Mouse (Mus musculus) hindbrain, postnatal 0 days (tissue): ENCODE measurements around the gene Gm7980. TPM values are rescaled to one million over a fixed set of nuclear protein-coding genes. Genes with fewer than 3 reads are reported as not detected.
"Not testable (repeated sequence)": the region's sequence is repeated elsewhere in the genome, so short reads cannot be mapped to it uniquely, and the experiment has no call there.

Experiments
- ATAC-seq: fragments of 200-750 bp; cut with Nextera tagmentation; 2 replicates; pipeline ENCODE4 v1.8.0; 2017; ENCODE audit warnings: mild to moderate bottlenecking, moderate TSS enrichment, moderate library complexity
- DNase-seq: peaks from one replicate; pipeline ENCODE4 v3.0.0-alpha.2; 2015; ENCODE audit warnings: low spot score
- H3K27ac ChIP-seq: fragments of 300-500 bp; sonication (generic); 2 replicates; pipeline ENCODE4 v1.5.1; 2014; ENCODE audit warnings: mild to moderate bottlenecking
- H3K27me3 ChIP-seq: fragments of 300-500 bp; sonication (generic); 2 replicates; pipeline ENCODE4 v1.6.1; 2014; ENCODE audit warnings: low read length, mixed read lengths; ENCODE audit not compliant: insufficient read depth
- H3K36me3 ChIP-seq: fragments of 300-500 bp; sonication (generic); 2 replicates; pipeline ENCODE4 v1.6.1; 2014; ENCODE audit warnings: low read length, mixed read lengths; ENCODE audit not compliant: insufficient read depth
- H3K4me1 ChIP-seq: fragments of 300-500 bp; sonication (generic); 2 replicates; pipeline ENCODE4 v1.6.1; 2014; ENCODE audit warnings: antibody characterized with exemption, low read length, mixed read lengths; ENCODE audit not compliant: insufficient read depth
- H3K4me2 ChIP-seq: fragments of 300-500 bp; sonication (generic); 2 replicates; pipeline ENCODE4 v1.6.1; 2014; ENCODE audit warnings: low read depth, mild to moderate bottlenecking, low read length, moderate library complexity, mixed read lengths
- H3K4me3 ChIP-seq: fragments of 300-500 bp; sonication (generic); 2 replicates; pipeline ENCODE4 v1.5.1; 2014; ENCODE audit warnings: low read length
- H3K9ac ChIP-seq: fragments of 300-500 bp; sonication (generic); replicated peaks from 2 replicates; pipeline ENCODE4 v1.6.1; 2014; ENCODE audit warnings: mild to moderate bottlenecking, low read length, moderate library complexity, mixed read lengths
- H3K9me3 ChIP-seq: fragments of 300-500 bp; sonication (generic); 2 replicates; pipeline ENCODE4 v1.6.1; 2016; ENCODE audit warnings: low read length, mixed read lengths
- WGBS: fragments of 180-500 bp; shearing (Covaris S2); extraction: QIAGEN DNeasy Blood & Tissue Kit; methylation state at CpG from one replicate; pipeline ENCODE4 v1.1.7; 2014; 5-methylcytosine and 5-hydroxymethylcytosine counted together
- polyA plus RNA-seq: library from polyadenylated mRNA; unstranded; fragments of >200 nt; fragmentation: Nextera tagmentation; extraction: Ambion mirVana; gene quantifications from 2 replicates; pipeline ENCODE4 v1.2.1, GENCODE M21; 2015
- total RNA-seq: library from RNA; depleted of rRNA; stranded (reverse); fragments of >200 nt; gene quantifications from 2 replicates; pipeline ENCODE4 v1.2.3, GENCODE M21; 2014; rRNA removed

Gm7980 gene
- not detected in 2 replicates for total RNA-seq
- not detected in 2 replicates for polyA plus RNA-seq

- not testable (repeated sequence) for H3K36me3 ChIP-seq, H3K9ac ChIP-seq, H3K9me3 ChIP-seq, DNase-seq, H3K4me2 ChIP-seq, H3K27me3 ChIP-seq, H3K4me1 ChIP-seq, H3K27ac ChIP-seq, H3K4me3 ChIP-seq, ATAC-seq
- WGBS = no CpG with 5 or more reads among the region's 2 CpGs
Observed at GRCm38 (mm10) chr14:41907190-41907589, at the start of gene Gm7980. Gene Gm7980 (minus strand): TSS chr14:41907290.

- H3K27ac ChIP-seq, H3K36me3 ChIP-seq, H3K9ac ChIP-seq, H3K4me2 ChIP-seq, H3K4me3 ChIP-seq, DNase-seq, H3K27me3 ChIP-seq, H3K9me3 ChIP-seq, ATAC-seq, H3K4me1 ChIP-seq: not testable (repeated sequence)
- 100% methylated on average over 1 of the region's 2 CpGs for WGBS
Observed at GRCm38 (mm10) chr14:41943695-41944094, 36.6 kb upstream of the Gm7980 start, which contains the start of gene 1700024B05Rik. Gene 1700024B05Rik (plus strand): TSS chr14:41943995.

GRCm38 (mm10) chr14:41924649-41925048 lies 17.6 kb upstream of the Gm7980 start, which contains the start of gene 1700049E17Rik1:
Gene 1700049E17Rik1 (plus strand): TSS chr14:41924949.
- H3K9ac ChIP-seq, H3K27me3 ChIP-seq, H3K9me3 ChIP-seq, H3K4me3 ChIP-seq, ATAC-seq, H3K4me1 ChIP-seq, H3K27ac ChIP-seq, H3K36me3 ChIP-seq, H3K4me2 ChIP-seq, DNase-seq: not testable (repeated sequence)
- WGBS = no CpG with 5 or more reads among the region's 1 CpGs

Other genes with a start within 250 kb of the Gm7980 start
- not detected in 2 replicates for gene Gm8068, start 205.4 kb downstream of the Gm7980 start, total RNA-seq
- not detected in 2 replicates for gene Gm8068, start 205.4 kb downstream of the Gm7980 start, polyA plus RNA-seq
- gene Gm7929, start 156.7 kb downstream of the Gm7980 start, total RNA-seq = not detected in 2 replicates
- not detected in 2 replicates for gene Gm7929, start 156.7 kb downstream of the Gm7980 start, polyA plus RNA-seq
- not detected in 2 replicates for gene Gm47189, start 134.8 kb downstream of the Gm7980 start, total RNA-seq
- not detected in 2 replicates for gene Gm47189, start 134.8 kb downstream of the Gm7980 start, polyA plus RNA-seq
- gene 1700049E17Rik1, start 17.7 kb upstream of the Gm7980 start, total RNA-seq = not detected in 2 replicates
- gene 1700049E17Rik1, start 17.7 kb upstream of the Gm7980 start, polyA plus RNA-seq = not detected in 2 replicates
- not detected in 2 replicates for gene 1700024B05Rik, start 36.7 kb upstream of the Gm7980 start, total RNA-seq
- gene 1700024B05Rik, start 36.7 kb upstream of the Gm7980 start, polyA plus RNA-seq = not detected in 2 replicates
- gene Gm6401, start 60.6 kb upstream of the Gm7980 start, total RNA-seq = not detected in 2 replicates
- 0.14 TPM in 1 of 2 replicates, not detected in the other for gene Gm6401, start 60.6 kb upstream of the Gm7980 start, polyA plus RNA-seq
- gene Gm3543, start 76.0 kb upstream of the Gm7980 start, total RNA-seq = not detected in 2 replicates
- gene Gm3543, start 76.0 kb upstream of the Gm7980 start, polyA plus RNA-seq = not detected in 2 replicates
- gene Gm7951, start 210.1 kb upstream of the Gm7980 start, total RNA-seq = 0.21 TPM in 1 of 2 replicates, not detected in the other
- gene Gm7951, start 210.1 kb upstream of the Gm7980 start, polyA plus RNA-seq = not detected in 2 replicates